Mouse (Mus musculus) testis, adult 2 months (tissue): ENCODE measurements around the gene Lcn9.

ENCODE experiments used
- CTCF ChIP-seq: fragments of 200-500 bp; IDR thresholded peaks from 2 replicates; pipeline ENCODE4 v1.5.1; 2012; ENCODE audit warnings: low read depth, mild to moderate bottlenecking, inconsistent platforms, low read length, moderate library complexity; ENCODE audit not compliant: control insufficient read depth, insufficient read depth, insufficient replicate concordance
- POLR2A ChIP-seq: fragments of 200-500 bp; IDR thresholded peaks from 2 replicates; pipeline ENCODE4 v1.6.1; 2012; ENCODE audit warnings: low read depth, mild to moderate bottlenecking, inconsistent platforms, low read length, moderate library complexity; ENCODE audit not compliant: control insufficient read depth

DNA sequence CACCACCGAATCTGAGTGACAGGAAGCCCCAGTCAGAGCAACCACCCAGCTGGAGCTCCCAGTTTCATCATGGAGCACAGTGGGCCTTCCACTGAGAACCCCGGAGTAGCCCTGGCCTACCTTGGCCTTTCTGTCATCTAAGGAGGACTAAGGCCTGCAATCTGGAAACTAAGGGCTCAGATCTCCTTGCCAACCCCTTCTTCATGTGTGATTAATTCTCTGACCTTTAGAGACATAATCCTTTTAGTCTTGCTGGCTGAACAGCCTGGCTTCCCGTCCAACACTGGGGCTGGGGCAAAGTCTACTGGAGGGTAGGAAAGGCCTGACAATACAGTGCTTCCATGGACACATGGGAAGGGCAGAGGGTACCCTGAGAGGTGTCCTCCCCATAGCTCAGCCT lies 47.0 kb upstream of the Lcn9 start:
- TF ChIP-seq POLR2A (no peak), CTCF (no peak)
